ENCODE assay signal across 8 mouse cellular contexts in genomic region chr9:98979431-98980416, GRCm38 (mm10). TPM values are rescaled to one million over a fixed set of nuclear protein-coding genes. Genes with fewer than 3 reads are reported as not detected.
DNase-seq lines count a peak whose midpoint lies in the region; ATAC-seq and TF ChIP-seq lines count a peak whose summit lies in the region.

No protein-coding gene starts in this region.

- TF ChIP-seq EP300 in liver, postnatal 0 days (IDR thresholded peaks at IDR 0.05; ENCODE audit: low read depth) = no peak

- intact Hi-C loops in heart, postnatal 25 days (cut with DNase I) = loop anchor here (10.0 kb wide), 1 partner anchor 395 kb away; no protein-coding TSS in a partner anchor

- H3K27ac ChIP-seq in ES-E14 (ENCODE audit: insufficient read depth, low read depth, low read length, poor library complexity, severe bottlenecking) = no peak overlapping the region
- H3K27ac ChIP-seq in forebrain, embryonic 15.5 days (replicated peaks) = no peak overlapping the region
- H3K27ac ChIP-seq in liver, postnatal 0 days (ENCODE audit: low read depth) = no peak overlapping the region
- H3K27ac ChIP-seq in neural tube, embryonic 14.5 days (ENCODE audit: low read depth, low read length) = no peak overlapping the region
- 0 out of 2 replicates have a peak overlapping the region, but pooled peaks have one; percentile 63 for H3K27ac ChIP-seq in testis, adult 2 months (ENCODE audit: control insufficient read depth, insufficient read depth, low read depth, low read length)

- TF ChIP-seq POLR2A in testis, adult 2 months (IDR thresholded peaks at IDR 0.05; ENCODE audit: control insufficient read depth, low read depth, low read length) = peak; percentile 66

- H3K36me3 ChIP-seq in ES-E14 (ENCODE audit: control insufficient read depth, insufficient read depth, low read length, poor library complexity, severe bottlenecking) = no peaks in the 10 kb centered on the region
- H3K36me3 ChIP-seq in forebrain, embryonic 15.5 days = no peaks in the 10 kb centered on the region
- no peaks in the 10 kb centered on the region for H3K36me3 ChIP-seq in liver, postnatal 0 days (replicated peaks; ENCODE audit: insufficient read depth, low read length)
- H3K36me3 ChIP-seq in neural tube, embryonic 14.5 days (ENCODE audit: control insufficient read depth, insufficient read depth, low read length) = no peaks in the 10 kb centered on the region
- no peaks in the 10 kb centered on the region for H3K36me3 ChIP-seq in testis, adult 2 months (ENCODE audit: control insufficient read depth, insufficient read depth, low read length)

- TF ChIP-seq CTCF in liver, postnatal 0 days (IDR thresholded peaks at IDR 0.05; ENCODE audit: low read depth) = peak; percentile 93
- TF ChIP-seq CTCF in testis, adult 2 months (IDR thresholded peaks at IDR 0.05; ENCODE audit: control insufficient read depth, insufficient read depth, insufficient replicate concordance, low read depth, low read length) = peak; percentile 97

- peaks cover 34% of the 10 kb centered on the region for H3K27me3 ChIP-seq in forebrain, embryonic 15.5 days
- peaks cover 59% of the 10 kb centered on the region for H3K27me3 ChIP-seq in liver, postnatal 0 days (ENCODE audit: insufficient read depth, low read length)
- H3K27me3 ChIP-seq in neural tube, embryonic 14.5 days (ENCODE audit: control insufficient read depth, insufficient read depth, low read length) = peaks cover 9% of the 10 kb centered on the region
- H3K27me3 ChIP-seq in testis, adult 2 months (ENCODE audit: control insufficient read depth, insufficient read depth, low read length) = no peaks in the 10 kb centered on the region

- H3K4me3 ChIP-seq in ES-E14 (ENCODE audit: insufficient read depth in 1 of 2, low read depth in 1 of 2, low read length in 2 of 2, poor library complexity in 1 of 2, severe bottlenecking in 1 of 2) = peak overlapping the region; percentile 44 to 52
- peak overlapping the region; percentile 24 for H3K4me3 ChIP-seq in forebrain, embryonic 15.5 days
- H3K4me3 ChIP-seq in liver, postnatal 0 days (ENCODE audit: low read depth, low read length) = no peak overlapping the region; the same call in 1 of the 2 replicates
- H3K4me3 ChIP-seq in neural tube, embryonic 14.5 days (ENCODE audit: low read depth, low read length) = peak overlapping the region; percentile 1; the same call in 1 of the 2 replicates
- H3K4me3 ChIP-seq in testis, adult 2 months (ENCODE audit: control insufficient read depth, low read depth, low read length) = peak overlapping the region; percentile 85

- peaks cover 0 to 7% of the 10 kb centered on the region in 2 experiments; a peak in 1 of 4 replicates for H3K4me1 ChIP-seq in ES-E14 (ENCODE audit: control insufficient read depth in 2 of 2, insufficient read depth in 2 of 2, low read length in 2 of 2, poor library complexity in 1 of 2)
- peaks cover 7% of the 10 kb centered on the region; the same call in 1 of the 2 replicates for H3K4me1 ChIP-seq in forebrain, embryonic 15.5 days
- no peaks in the 10 kb centered on the region; the same call in 1 of the 2 replicates for H3K4me1 ChIP-seq in liver, postnatal 0 days (ENCODE audit: insufficient read depth)
- peaks cover 3% of the 10 kb centered on the region; the same call in 1 of the 2 replicates for H3K4me1 ChIP-seq in neural tube, embryonic 14.5 days (ENCODE audit: control insufficient read depth, insufficient read depth, low read length)
- H3K4me1 ChIP-seq in testis, adult 2 months (ENCODE audit: control insufficient read depth, insufficient read depth, low read length) = peaks cover 3% of the 10 kb centered on the region; the same call in 1 of the 2 replicates

- peak overlapping the region; percentile 38 for H3K4me2 ChIP-seq in forebrain, embryonic 15.5 days (replicated peaks)
- H3K4me2 ChIP-seq in liver, postnatal 0 days (ENCODE audit: low read depth, low read length) = peak overlapping the region; percentile 24
- peak overlapping the region; percentile 33 for H3K4me2 ChIP-seq in neural tube, embryonic 14.5 days (ENCODE audit: low read depth, low read length)

- peak; percentile 85 for DNase-seq in ES-E14 (ENCODE audit: low read depth, low spot score)
- DNase-seq in cerebellum, adult 11-12 months = peak; percentile 76
- peak; percentile 53 for DNase-seq in heart, postnatal 25 days (ENCODE audit: low spot score)
- peak; percentile 90 for DNase-seq in layer of hippocampus, adult 11-12 months (ENCODE audit: low spot score)
- peak; percentile 90 for DNase-seq in liver, postnatal 0 days

- WGBS in forebrain, embryonic 15.5 days = 5% methylated on average over 29 of the region's 29 CpGs
- 8% methylated on average over 29 of the region's 29 CpGs for WGBS in liver, postnatal 0 days (ENCODE audit: insufficient replicate concordance)
- WGBS in neural tube, embryonic 14.5 days = 5% methylated on average over 29 of the region's 29 CpGs

- no peaks in the 10 kb centered on the region for H3K9me3 ChIP-seq in ES-E14 (ENCODE audit: control insufficient read depth, insufficient read depth, low read depth, low read length)
- H3K9me3 ChIP-seq in forebrain, embryonic 15.5 days = no peaks in the 10 kb centered on the region
- no peaks in the 10 kb centered on the region for H3K9me3 ChIP-seq in liver, postnatal 0 days (ENCODE audit: low read length)
- H3K9me3 ChIP-seq in neural tube, embryonic 14.5 days (ENCODE audit: control insufficient read depth, low read length) = no peaks in the 10 kb centered on the region

- ATAC-seq in forebrain, embryonic 15.5 days (replicated peaks) = peak; percentile 60
- peak; percentile 73 for ATAC-seq in liver, postnatal 0 days
- peak; percentile 80 for ATAC-seq in neural tube, embryonic 14.5 days (ENCODE audit: low read depth)

- in situ Hi-C loops in ES-E14 (cut with MboI; ENCODE audit: low sequenced_read_pairs in 2 of 2, unreplicated experiment in 2 of 2) = no loop called here

- H3K9ac ChIP-seq in ES-E14 (ENCODE audit: insufficient read depth, low read depth, low read length, poor library complexity, severe bottlenecking) = no peak overlapping the region
- 0 out of 2 replicates have a peak overlapping the region, but pooled peaks have one; percentile 16 for H3K9ac ChIP-seq in forebrain, embryonic 15.5 days (replicated peaks)
- no peak overlapping the region for H3K9ac ChIP-seq in liver, postnatal 0 days (replicated peaks)
- no peak overlapping the region for H3K9ac ChIP-seq in neural tube, embryonic 14.5 days (replicated peaks; ENCODE audit: low read depth, low read length)

TF ChIP-seq in ES-E14, 5 proteins besides CTCF, POLR2A, EP300 and RAD21:
- TF ChIP-seq MAFK (IDR thresholded peaks at IDR 0.05; ENCODE audit: insufficient read depth, low read depth, low read length) (no peak), ZC3H11A (IDR thresholded peaks at IDR 0.05; ENCODE audit: borderline replicate concordance, low read depth, low read length) (0 out of 2 replicates have a peak, but pooled peaks have one; percentile 37)

RNA-seq across cellular contexts. Expression of gene Faim, which starts 6.4 kb away (rescaled TPM):
- 26.0 and 30.9 TPM in 2 replicates for total RNA-seq in ES-E14 (2012; rRNA removed)
- 94.8 and 101 TPM in 2 replicates for polyA plus RNA-seq in forebrain, embryonic 15.5 days (2015; fragmentation: Nextera tagmentation; extraction: Ambion mirVana)
- total RNA-seq in heart, postnatal 25 days (2021) = 1 to 10 TPM; 5.5 to 6.8 TPM
- polyA plus RNA-seq in liver, postnatal 0 days (2015; fragmentation: Nextera tagmentation; extraction: Ambion mirVana) = 16.2 and 16.7 TPM in 2 replicates
- polyA plus RNA-seq in neural tube, embryonic 14.5 days (2014; fragmentation: Nextera tagmentation; extraction: Ambion mirVana) = 119 and 124 TPM in 2 replicates
- polyA plus RNA-seq in testis, adult 2 months (2012; rRNA removed) = 5.0 and 5.6 TPM in 2 replicates

RNA-seq across cellular contexts. Expression of gene Foxl2, which starts 24.6 kb away (rescaled TPM):
- total RNA-seq in ES-E14 (2012; rRNA removed) = 0.36 TPM in 1 of 2 replicates, not detected in the other
- 0.27 and 0.42 TPM in 2 replicates for polyA plus RNA-seq in forebrain, embryonic 15.5 days (2015; fragmentation: Nextera tagmentation; extraction: Ambion mirVana)
- not detected for total RNA-seq in heart, postnatal 25 days (2021)
- polyA plus RNA-seq in liver, postnatal 0 days (2015; fragmentation: Nextera tagmentation; extraction: Ambion mirVana) = not detected in 2 replicates
- polyA plus RNA-seq in neural tube, embryonic 14.5 days (2014; fragmentation: Nextera tagmentation; extraction: Ambion mirVana) = 0.32 and 0.72 TPM in 2 replicates
- polyA plus RNA-seq in testis, adult 2 months (2012; rRNA removed) = not detected in 2 replicates

RNA-seq across cellular contexts. Expression of gene Gm1123, which starts 55.8 kb away (rescaled TPM):
- not detected in 2 replicates for total RNA-seq in ES-E14 (2012; rRNA removed)
- polyA plus RNA-seq in forebrain, embryonic 15.5 days (2015; fragmentation: Nextera tagmentation; extraction: Ambion mirVana) = not detected in 2 replicates
- total RNA-seq in heart, postnatal 25 days (2021) = not detected
- 0.07 TPM in 1 of 2 replicates, not detected in the other for polyA plus RNA-seq in liver, postnatal 0 days (2015; fragmentation: Nextera tagmentation; extraction: Ambion mirVana)
- not detected in 2 replicates for polyA plus RNA-seq in neural tube, embryonic 14.5 days (2014; fragmentation: Nextera tagmentation; extraction: Ambion mirVana)
- polyA plus RNA-seq in testis, adult 2 months (2012; rRNA removed) = not detected in 2 replicates
